Comparison of ENCODE assay signal across 10 mouse cellular contexts in genomic region chr17:74424401-74425005, GRCm38 (mm10). TPM values are rescaled to one million over a fixed set of nuclear protein-coding genes. Genes with fewer than 3 reads are reported as not detected.
A peak's percentile ranks its signal among the peaks of the same experiment; 100 is the strongest.
DNase-seq lines count a peak whose midpoint lies in the region; ATAC-seq and TF ChIP-seq lines count a peak whose summit lies in the region.
"Had no signal": no experiment of that assay in that cellular context is flagged by ENCODE, and none has a peak within 500 bp of the region (broad histone marks: within the 10 kb centered on the region; RNA-seq: fewer than 3 reads in every experiment).

No protein-coding gene starts in this region.

- WGBS in lung, embryonic 14.5 days = 85% methylated on average over 12 of the region's 12 CpGs
- 87% methylated on average over 12 of the region's 12 CpGs for WGBS in lung, adult 2 months
- WGBS in heart, embryonic 15.5 days = 74% methylated on average over 12 of the region's 12 CpGs
- WGBS in liver, postnatal 0 days (ENCODE audit: insufficient replicate concordance) = 90% methylated on average over 12 of the region's 12 CpGs

- H3K4me1 ChIP-seq in lung, embryonic 14.5 days (ENCODE audit: insufficient read depth) = no peaks in the 10 kb centered on the region
- no peaks in the 10 kb centered on the region for H3K4me1 ChIP-seq in lung, adult 2 months (ENCODE audit: control insufficient read depth, insufficient read depth, low read length)
- 0 out of 2 replicates have a peak, but pooled peaks cover 3% of the 10 kb centered on the region for H3K4me1 ChIP-seq in heart, embryonic 15.5 days (replicated peaks)
- H3K4me1 ChIP-seq in liver, postnatal 0 days (ENCODE audit: insufficient read depth) = no peaks in the 10 kb centered on the region

- peak; percentile 47 to 52 for DNase-seq in cerebellum, postnatal 10 days
- no peak for DNase-seq in cerebellum, adult 8-10 months
- DNase-seq in lung, embryonic 14.5 days = peak; percentile 76
- no peak for DNase-seq in lung, adult 2 months
- DNase-seq in layer of hippocampus, postnatal 36 days = peak; percentile 30 to 43
- no peak for DNase-seq in Muller cell, postnatal 12 days (ENCODE audit: inconsistent ontology term)
- DNase-seq in liver, postnatal 0 days = no peak
- DNase-seq: right cerebral cortex, adult 18-20 months had no signal

- TF ChIP-seq EP300 in liver, postnatal 0 days (IDR thresholded peaks at IDR 0.05; ENCODE audit: low read depth) = no peak

- H3K27ac ChIP-seq in lung, embryonic 14.5 days (ENCODE audit: low read depth) = no peak overlapping the region
- no peak overlapping the region for H3K27ac ChIP-seq in heart, embryonic 15.5 days
- no peak overlapping the region for H3K27ac ChIP-seq in liver, postnatal 0 days (ENCODE audit: low read depth)

- H3K27me3 ChIP-seq in lung, embryonic 14.5 days (ENCODE audit: insufficient read depth, low read length) = no peaks in the 10 kb centered on the region
- H3K27me3 ChIP-seq in heart, embryonic 15.5 days = no peaks in the 10 kb centered on the region
- H3K27me3 ChIP-seq in liver, postnatal 0 days (ENCODE audit: insufficient read depth, low read length) = no peaks in the 10 kb centered on the region
- H3K27me3 ChIP-seq: Patski had no signal

- H3K4me2 ChIP-seq in lung, embryonic 14.5 days = no peak overlapping the region
- H3K4me2 ChIP-seq in heart, embryonic 15.5 days = no peak overlapping the region
- H3K4me2 ChIP-seq in liver, postnatal 0 days (ENCODE audit: low read depth, low read length) = no peak overlapping the region

- H3K4me3 ChIP-seq in lung, embryonic 14.5 days (ENCODE audit: low read depth, low read length) = no peak overlapping the region
- no peak overlapping the region for H3K4me3 ChIP-seq in lung, adult 2 months (replicated peaks; ENCODE audit: extremely low read depth, low read depth, low read length)
- no peak overlapping the region for H3K4me3 ChIP-seq in heart, embryonic 15.5 days
- H3K4me3 ChIP-seq in liver, postnatal 0 days (ENCODE audit: low read depth, low read length) = no peak overlapping the region

- ATAC-seq in lung, embryonic 14.5 days (ENCODE audit: insufficient read depth) = peak; percentile 69; the same call in 1 of the 2 replicates
- peak; percentile 66; the same call in 1 of the 2 replicates for ATAC-seq in heart, embryonic 15.5 days (replicated peaks; ENCODE audit: insufficient number of reproducible peaks, insufficient read depth, low FRiP score, low read depth)
- no peak for ATAC-seq in liver, postnatal 0 days
- ATAC-seq: Patski had no signal

- TF ChIP-seq CTCF in lung, embryonic 14.5 days (IDR thresholded peaks at IDR 0.05; ENCODE audit: low read depth) = no peak
- no peak for TF ChIP-seq CTCF in lung, adult 2 months (IDR thresholded peaks at IDR 0.05; ENCODE audit: insufficient read depth, low read length)
- no peak for TF ChIP-seq CTCF in liver, postnatal 0 days (IDR thresholded peaks at IDR 0.05; ENCODE audit: low read depth)

- H3K36me3 ChIP-seq in lung, embryonic 14.5 days (ENCODE audit: insufficient read depth) = peaks cover 44% of the 10 kb centered on the region
- peaks cover 30% of the 10 kb centered on the region for H3K36me3 ChIP-seq in heart, embryonic 15.5 days
- peaks cover 48% of the 10 kb centered on the region for H3K36me3 ChIP-seq in liver, postnatal 0 days (replicated peaks; ENCODE audit: insufficient read depth, low read length)

- H3K9me3 ChIP-seq in lung, embryonic 14.5 days (ENCODE audit: low read depth, low read length) = no peaks in the 10 kb centered on the region
- no peaks in the 10 kb centered on the region for H3K9me3 ChIP-seq in heart, embryonic 15.5 days (replicated peaks)
- H3K9me3 ChIP-seq in liver, postnatal 0 days (ENCODE audit: low read length) = no peaks in the 10 kb centered on the region

- no peak for TF ChIP-seq POLR2A in lung, adult 2 months (IDR thresholded peaks at IDR 0.05; ENCODE audit: borderline replicate concordance, extremely low read depth, low read depth, low read length)

- H3K9ac ChIP-seq in lung, embryonic 14.5 days = no peak overlapping the region
- no peak overlapping the region for H3K9ac ChIP-seq in heart, embryonic 15.5 days
- no peak overlapping the region for H3K9ac ChIP-seq in liver, postnatal 0 days (replicated peaks)

RNA-seq across cellular contexts. Expression of gene Slc30a6, which starts 29.1 kb away (rescaled TPM):
- polyA plus RNA-seq in lung, embryonic 14.5 days (2014; fragmentation: Nextera tagmentation; extraction: Ambion mirVana) = 40.0 and 42.6 TPM in 2 replicates
- polyA plus RNA-seq in lung, adult 2 months (2012; rRNA removed) = 14.8 and 20.5 TPM in 2 replicates
- 23.7 and 28.6 TPM in 2 replicates for polyA plus RNA-seq in heart, embryonic 15.5 days (2015; fragmentation: Nextera tagmentation; extraction: Ambion mirVana)
- total RNA-seq in layer of hippocampus, postnatal 36 days (2021) = 10 to 100 TPM; 17.0 to 19.0 TPM
- 16.5 and 16.9 TPM in 2 replicates for polyA plus RNA-seq in liver, postnatal 0 days (2015; fragmentation: Nextera tagmentation; extraction: Ambion mirVana)

RNA-seq across cellular contexts. Expression of gene Nlrc4, which starts 34.4 kb away (rescaled TPM):
- 0.27 and 0.39 TPM in 2 replicates for polyA plus RNA-seq in lung, embryonic 14.5 days (2014; fragmentation: Nextera tagmentation; extraction: Ambion mirVana)
- 0.52 and 0.62 TPM in 2 replicates for polyA plus RNA-seq in lung, adult 2 months (2012; rRNA removed)
- 0.10 and 0.15 TPM in 2 replicates for polyA plus RNA-seq in heart, embryonic 15.5 days (2015; fragmentation: Nextera tagmentation; extraction: Ambion mirVana)
- total RNA-seq in layer of hippocampus, postnatal 36 days (2021) = under 1 TPM; 0.10 TPM
- polyA plus RNA-seq in liver, postnatal 0 days (2015; fragmentation: Nextera tagmentation; extraction: Ambion mirVana) = 0.50 and 0.53 TPM in 2 replicates

Comparison
In these comparisons a context has a peak if more than half of its experiments do, and no peak if none do; other contexts are left out.
1. DNase-seq: peak in cerebellum, postnatal 10 days (2 of 2), lung, embryonic 14.5 days (single experiment) and layer of hippocampus, postnatal 36 days (2 of 2); none in cerebellum, adult 8-10 months (single experiment), lung, adult 2 months (single experiment), Muller cell, postnatal 12 days (single experiment) and liver, postnatal 0 days (single experiment).